Mouse (Mus musculus) bone marrow, adult 2 months (tissue): Measurements from ENCODE around the gene Scp2. TPM values are rescaled to one million over a fixed set of nuclear protein-coding genes. Genes with fewer than 3 reads are reported as not detected.

Experiments
- H3K27ac ChIP-seq: fragments of 200-500 bp; 2 replicates; pipeline ENCODE4 v1.5.1; 2012; ENCODE audit warnings: low read depth, mild to moderate bottlenecking, control low read depth, inconsistent platforms, low read length; ENCODE audit not compliant: control insufficient read depth, poor library complexity, insufficient read depth
- H3K4me1 ChIP-seq: fragments of 200-500 bp; 2 replicates; pipeline ENCODE4 v1.6.1; 2011; ENCODE audit warnings: low read length; ENCODE audit not compliant: control insufficient read depth, insufficient read depth
- H3K4me3 ChIP-seq: fragments of 200-500 bp; replicated peaks from 2 replicates; pipeline ENCODE3; 2011; ENCODE audit warnings: mild to moderate bottlenecking, low read depth, low read length, control low read depth; ENCODE audit not compliant: control insufficient read depth
- CTCF ChIP-seq: fragments of 200-500 bp; IDR thresholded peaks from 2 replicates; pipeline ENCODE4 v1.5.1; 2011; ENCODE audit warnings: low read length, control low read depth; ENCODE audit not compliant: control insufficient read depth, insufficient read depth
- POLR2A ChIP-seq: fragments of 200-500 bp; IDR thresholded peaks from 2 replicates; pipeline ENCODE4 v1.6.1; 2011; ENCODE audit warnings: low read depth, mild to moderate bottlenecking, control low read depth, low read length, borderline replicate concordance; ENCODE audit not compliant: control insufficient read depth
- WGBS: fragments of 180-500 bp; shearing (Covaris S2); methylation state at CpG from one replicate; pipeline ENCODE4 v1.1.7; 2018; 5-methylcytosine and 5-hydroxymethylcytosine counted together
- polyA plus RNA-seq: library from polyadenylated mRNA; stranded (reverse); fragments of >200 nt; gene quantifications from 2 replicates; pipeline ENCODE4 v1.2.4, GENCODE M21; 2011; ENCODE audit warnings: low replicate concordance; ENCODE audit not compliant: missing spikeins, insufficient read depth, insufficient read length

Scp2 gene
- polyA plus RNA-seq, 1 experiment, result 81.7 TPM

- H3K4me3 ChIP-seq, result peak overlapping the region; percentile 86
- 3% methylated on average over 26 of the region's 26 CpGs for WGBS
- TF ChIP-seq CTCF (no peak), POLR2A (peak; percentile 61; the same call in 1 of the 2 replicates)
- H3K4me1 ChIP-seq, result no peaks in the 10 kb centered on the region; the same call in 1 of the 2 replicates
- no peak overlapping the region for H3K27ac ChIP-seq
Measured at GRCm38 (mm10) chr4:108071235-108071901, 73.4 kb downstream of the Scp2 start.

GRCm38 (mm10) chr4:108070723-108071122, 74.1 kb downstream of the Scp2 start:
- no peak overlapping the region for H3K27ac ChIP-seq
- peak overlapping the region; percentile 86 for H3K4me3 ChIP-seq
- TF ChIP-seq POLR2A, result no peak
- no peak for TF ChIP-seq CTCF
- 4% methylated on average over 8 of the region's 8 CpGs for WGBS
- H3K4me1 ChIP-seq, result no peaks in the 10 kb centered on the region; the same call in 1 of the 2 replicates

GRCm38 (mm10) chr4:108070286-108070685, 74.5 kb downstream of the Scp2 start:
- WGBS, result 43% methylated on average over 4 of the region's 4 CpGs
- H3K4me3 ChIP-seq, result peak overlapping the region; percentile 86
- no peaks in the 10 kb centered on the region; the same call in 1 of the 2 replicates for H3K4me1 ChIP-seq
- no peak overlapping the region for H3K27ac ChIP-seq
- TF ChIP-seq CTCF (no peak), POLR2A (no peak)

GRCm38 (mm10) chr4:108068081-108068480, 76.7 kb downstream of the Scp2 start:
- H3K27ac ChIP-seq, result no peak overlapping the region
- TF ChIP-seq CTCF (no peak), POLR2A (no peak)
- WGBS, result 69% methylated on average over 2 of the region's 2 CpGs
- no peaks in the 10 kb centered on the region; the same call in 1 of the 2 replicates for H3K4me1 ChIP-seq
- H3K4me3 ChIP-seq, result no peak overlapping the region

DNA sequence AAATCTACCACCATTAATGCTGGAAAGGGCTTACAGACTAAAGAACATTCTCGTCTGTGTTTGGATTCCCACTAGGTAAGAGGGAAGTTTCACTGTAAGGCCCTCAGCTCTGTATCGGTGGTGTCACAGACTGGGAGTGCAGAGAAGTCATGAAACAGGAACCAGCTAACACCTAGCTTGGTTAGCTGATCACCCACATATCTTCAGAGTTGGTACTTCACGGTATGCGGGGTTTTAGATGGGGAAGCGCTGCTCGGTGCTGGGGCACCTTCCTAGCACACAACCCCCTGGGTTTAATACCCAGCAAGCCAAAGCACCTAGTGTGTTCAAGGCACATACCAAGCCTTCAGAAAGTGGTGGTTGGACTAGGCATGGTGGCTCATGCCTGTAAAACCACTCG, 77.5 kb downstream of the Scp2 start:
- no peak overlapping the region for H3K4me3 ChIP-seq
- no peaks in the 10 kb centered on the region; the same call in 1 of the 2 replicates for H3K4me1 ChIP-seq
- H3K27ac ChIP-seq, result peak overlapping the region; percentile 33; the same call in 1 of the 2 replicates
- WGBS, result 54% methylated on average over 7 of the region's 7 CpGs
- no peak for TF ChIP-seq CTCF
- no peak for TF ChIP-seq POLR2A

- no peak overlapping the region for H3K27ac ChIP-seq
- WGBS, result 84% methylated on average over 4 of the region's 4 CpGs
- no peak overlapping the region for H3K4me3 ChIP-seq
- TF ChIP-seq POLR2A, result no peak
- TF ChIP-seq CTCF, result no peak
- H3K4me1 ChIP-seq, result no peaks in the 10 kb centered on the region; the same call in 1 of the 2 replicates
Measured at GRCm38 (mm10) chr4:108066569-108066968, 78.2 kb downstream of the Scp2 start.

- 62% methylated on average over 2 of the region's 2 CpGs for WGBS
- Histone ChIP-seq H3K27ac (no peak overlapping the region), H3K4me3 (no peak overlapping the region), H3K4me1 (no peaks in the 10 kb centered on the region; the same call in 1 of the 2 replicates)
- TF ChIP-seq POLR2A, result no peak
- no peak for TF ChIP-seq CTCF
Measured at GRCm38 (mm10) chr4:108065176-108065844, 79.5 kb downstream of the Scp2 start.

GRCm38 (mm10) chr4:108063616-108064015, 81.2 kb downstream of the Scp2 start:
- Histone ChIP-seq H3K4me3 (no peak overlapping the region), H3K27ac (no peak overlapping the region), H3K4me1 (no peaks in the 10 kb centered on the region; the same call in 1 of the 2 replicates)
- 87% methylated on average over 6 of the region's 6 CpGs for WGBS
- TF ChIP-seq CTCF (no peak), POLR2A (no peak)
